Mouse (Mus musculus): Measurements from ENCODE around the gene Rbm34. TPM values are rescaled to one million over a fixed set of nuclear protein-coding genes. Genes with fewer than 3 reads are reported as not detected.
A peak's percentile ranks its signal among the peaks of the same experiment; 100 is the strongest.
"Not testable (repeated sequence)": the region's sequence is repeated elsewhere in the genome, so short reads cannot be mapped to it uniquely, and the experiment has no call there.

Gene Rbm34
- total and polyA plus RNA-seq, 3 experiments, result 0.90 to 4.1 (median 2.8) TPM

DNA sequence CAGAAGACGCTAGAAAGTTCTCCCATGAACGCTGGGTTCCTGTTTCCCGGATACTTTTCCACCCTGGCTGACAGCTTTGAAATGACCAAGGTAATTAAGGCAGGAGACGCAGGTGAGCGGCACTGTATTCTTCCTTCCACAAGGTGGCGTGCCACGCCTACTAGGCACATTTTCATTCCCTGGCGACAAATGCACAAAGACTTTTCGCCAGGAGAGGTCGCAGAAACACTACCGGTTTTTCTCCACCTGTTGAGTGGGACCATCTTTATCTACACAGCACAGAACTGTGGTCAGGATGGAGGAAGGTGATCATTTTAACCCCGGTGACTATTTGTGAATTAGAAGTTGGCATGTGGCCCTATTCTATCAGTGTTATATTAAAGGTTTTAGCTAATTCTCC lies 15.6 kb upstream of the Rbm34 start:
- peak; percentile 98; the same call in 1 of the 2 replicates for TF ChIP-seq CTCF (IDR thresholded peaks at IDR 0.05)
- TF ChIP-seq EP300 (IDR thresholded peaks at IDR 0.05; ENCODE audit: insufficient read depth, low read depth, low read length), result peak; percentile 95
- no peak for TF ChIP-seq POLR2A (IDR thresholded peaks at IDR 0.05; ENCODE audit: insufficient read depth, low read depth, low read length)
- no peak overlapping the region for H3K27ac ChIP-seq
- H3K4me3 ChIP-seq, result no peak overlapping the region
- intact Hi-C loops (cut with DNase I), result loop anchor here (1.0 to 10.0 kb wide), 4 partner anchors 76 to 1398 kb away; partner anchors contain the start of gene Pard3
- no peaks in the 10 kb centered on the region for H3K36me3 ChIP-seq (ENCODE audit: control insufficient read depth, insufficient read depth, low read length)
- no peaks in the 10 kb centered on the region for H3K27me3 ChIP-seq (ENCODE audit: control insufficient read depth, insufficient read depth, low read length)
- no peaks in the 10 kb centered on the region for H3K4me1 ChIP-seq (ENCODE audit: control insufficient read depth, insufficient read depth, low read length)
- peak; percentile 73 to 79 for DNase-seq
- WGBS, result 2% methylated on average over 12 of the region's 12 CpGs
- H3K9ac ChIP-seq (ENCODE audit: low read depth, low read length), result no peak overlapping the region
- H3K79me2 ChIP-seq (replicated peaks; ENCODE audit: control insufficient read depth, insufficient read depth, low read length), result no peaks in the 10 kb centered on the region

DNA sequence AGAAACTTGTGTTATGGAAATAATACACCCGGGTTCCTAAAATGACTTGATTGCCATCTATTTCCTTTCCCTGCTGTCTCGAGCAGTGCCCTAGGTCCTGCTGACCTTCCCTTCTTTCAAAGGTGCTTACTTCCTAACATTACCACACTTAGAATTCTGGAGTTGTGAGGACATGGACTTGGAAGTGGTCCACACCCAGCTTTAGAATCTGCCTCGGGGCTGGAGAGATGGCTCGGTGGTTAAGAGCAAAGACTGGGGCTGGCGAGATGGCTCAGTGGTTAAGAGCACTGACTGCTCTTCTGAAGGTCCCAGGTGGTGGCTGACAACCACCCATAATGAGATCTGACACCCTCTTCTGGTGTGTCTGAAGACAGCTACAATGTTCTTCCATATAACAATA lies 9.2 kb upstream of the Rbm34 start:
- H3K9ac ChIP-seq (ENCODE audit: low read depth, low read length), result no peak overlapping the region
- no peaks in the 10 kb centered on the region for H3K36me3 ChIP-seq (ENCODE audit: control insufficient read depth, insufficient read depth, low read length)
- WGBS, result 34% methylated on average over 5 of the region's 5 CpGs
- intact Hi-C loops (cut with DNase I), result loop anchor here (10.0 kb wide), 1 partner anchor 1405 kb away; no protein-coding TSS in a partner anchor
- H3K27me3 ChIP-seq (ENCODE audit: control insufficient read depth, insufficient read depth, low read length), result no peaks in the 10 kb centered on the region
- no peak for TF ChIP-seq POLR2A (IDR thresholded peaks at IDR 0.05; ENCODE audit: insufficient read depth, low read depth, low read length)
- TF ChIP-seq CTCF (IDR thresholded peaks at IDR 0.05), result no peak
- no peak for TF ChIP-seq EP300 (IDR thresholded peaks at IDR 0.05; ENCODE audit: insufficient read depth, low read depth, low read length)
- DNase-seq, result no peak
- H3K4me3 ChIP-seq, result no peak overlapping the region
- H3K4me1 ChIP-seq (ENCODE audit: control insufficient read depth, insufficient read depth, low read length), result peaks cover 2% of the 10 kb centered on the region; the same call in 1 of the 2 replicates
- H3K27ac ChIP-seq, result no peak overlapping the region
- no peaks in the 10 kb centered on the region for H3K79me2 ChIP-seq (replicated peaks; ENCODE audit: control insufficient read depth, insufficient read depth, low read length)

DNA sequence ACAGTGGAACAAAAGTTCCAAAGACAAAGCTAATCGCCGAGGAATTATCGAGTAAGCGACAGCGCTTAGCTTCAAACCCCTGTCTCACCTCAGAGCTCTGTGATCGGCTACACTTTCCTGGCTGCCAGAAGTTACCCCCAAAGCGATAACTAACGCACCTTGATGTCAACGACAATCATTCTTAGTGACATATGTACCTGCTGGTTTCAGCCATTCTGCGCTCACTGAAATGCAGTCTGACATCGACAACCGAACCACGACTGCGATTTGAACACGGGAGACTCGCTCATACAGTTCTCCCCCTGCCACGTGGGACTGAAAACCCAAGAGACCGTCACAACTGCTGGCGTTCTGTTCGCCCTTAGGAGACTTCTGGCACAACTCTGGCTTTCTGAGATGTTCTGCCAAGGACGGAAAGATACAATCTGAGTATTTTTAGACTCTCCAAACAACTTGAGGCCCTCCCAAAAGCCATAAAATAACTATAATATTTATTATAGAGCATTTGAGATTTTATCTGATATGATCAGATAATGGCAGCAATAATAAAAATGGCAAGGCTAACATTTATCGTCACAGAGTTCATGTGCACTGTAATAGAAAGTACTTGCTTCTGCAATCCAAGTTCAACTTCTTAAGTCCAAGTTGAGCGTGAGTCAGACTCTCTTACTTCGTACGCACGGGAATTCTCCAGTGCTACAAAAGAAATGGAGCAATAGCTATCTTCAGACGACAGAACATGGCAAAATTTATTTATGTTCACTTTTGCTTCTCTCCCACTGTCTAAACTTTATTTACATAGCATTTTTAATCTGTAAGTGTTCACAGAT lies 8.4 kb upstream of the Rbm34 start:
- no peak overlapping the region for H3K27ac ChIP-seq
- WGBS, result 17% methylated on average over 27 of the region's 27 CpGs
- H3K9ac ChIP-seq (ENCODE audit: low read depth, low read length), result peak overlapping the region; percentile 30
- intact Hi-C loops (cut with DNase I), result loop anchor here (5.0 kb wide), 1 partner anchor 902 kb away; no protein-coding TSS in a partner anchor
- peaks cover 2% of the 10 kb centered on the region; the same call in 1 of the 2 replicates for H3K4me1 ChIP-seq (ENCODE audit: control insufficient read depth, insufficient read depth, low read length)
- no peaks in the 10 kb centered on the region for H3K27me3 ChIP-seq (ENCODE audit: control insufficient read depth, insufficient read depth, low read length)
- H3K4me3 ChIP-seq, result peak overlapping the region; percentile 36
- H3K79me2 ChIP-seq (replicated peaks; ENCODE audit: control insufficient read depth, insufficient read depth, low read length), result no peaks in the 10 kb centered on the region
- DNase-seq, result peak; percentile 15 to 28
- TF ChIP-seq CTCF (IDR thresholded peaks at IDR 0.05) (no peak), EP300 (IDR thresholded peaks at IDR 0.05; ENCODE audit: insufficient read depth, low read depth, low read length) (no peak)
- H3K36me3 ChIP-seq (ENCODE audit: control insufficient read depth, insufficient read depth, low read length), result no peaks in the 10 kb centered on the region

DNA sequence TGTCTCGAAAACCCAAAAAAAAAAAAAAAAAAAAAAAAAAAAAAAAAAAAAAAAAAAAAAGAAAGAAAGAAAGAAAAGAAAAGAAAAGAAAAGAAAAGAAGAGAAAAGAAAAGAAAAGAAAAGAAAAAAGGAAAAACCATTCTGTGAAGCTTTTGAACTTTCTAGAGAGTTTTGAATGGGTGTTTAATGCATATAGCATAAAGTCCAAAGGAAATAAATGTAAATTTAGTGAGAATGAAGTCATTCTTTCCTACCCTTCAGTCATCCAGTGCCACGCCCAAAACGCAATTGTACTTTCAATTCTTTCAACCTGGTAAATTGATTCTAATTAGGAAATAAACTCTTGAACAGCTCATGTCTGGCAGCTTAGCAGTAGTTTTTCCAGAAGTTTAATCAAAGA lies 7.7 kb upstream of the Rbm34 start:
- DNase-seq; H3K27ac ChIP-seq; H3K9ac ChIP-seq (ENCODE audit: low read depth, low read length); H3K36me3 ChIP-seq (ENCODE audit: control insufficient read depth, insufficient read depth, low read length); H3K4me1 ChIP-seq (ENCODE audit: control insufficient read depth, insufficient read depth, low read length); H3K79me2 ChIP-seq (replicated peaks; ENCODE audit: control insufficient read depth, insufficient read depth, low read length); H3K27me3 ChIP-seq (ENCODE audit: control insufficient read depth, insufficient read depth, low read length); H3K4me3 ChIP-seq: not testable (repeated sequence)
- WGBS, result 35% methylated on average over 2 of the region's 3 CpGs
- intact Hi-C loops (cut with DNase I), result loop anchor here (5.0 kb wide), 1 partner anchor 901 kb away; no protein-coding TSS in a partner anchor

DNA sequence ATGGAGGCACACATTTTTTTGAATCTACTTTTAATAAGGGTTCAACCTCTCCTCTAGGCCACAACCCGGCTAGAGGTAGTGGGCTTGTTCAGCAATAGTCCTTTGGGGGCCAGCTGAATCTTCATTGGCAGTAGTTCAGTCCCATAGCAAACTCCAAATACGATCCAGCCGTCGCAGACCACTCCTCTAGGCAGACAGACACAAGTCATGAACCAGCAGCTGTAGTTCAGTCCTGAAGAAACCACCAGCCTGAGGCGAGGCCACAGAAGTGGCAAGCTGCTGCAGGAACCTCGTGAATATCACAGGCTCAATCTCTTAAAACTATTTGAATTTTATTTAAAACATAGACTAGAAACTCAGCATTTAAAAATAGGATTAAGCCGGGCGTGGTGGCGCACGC lies 7.2 kb upstream of the Rbm34 start:
- TF ChIP-seq POLR2A (IDR thresholded peaks at IDR 0.05; ENCODE audit: insufficient read depth, low read depth, low read length) (no peak), EP300 (IDR thresholded peaks at IDR 0.05; ENCODE audit: insufficient read depth, low read depth, low read length) (no peak), CTCF (IDR thresholded peaks at IDR 0.05) (no peak)
- DNase-seq, result no peak
- no peak overlapping the region for H3K9ac ChIP-seq (ENCODE audit: low read depth, low read length)
- peaks cover 2% of the 10 kb centered on the region; the same call in 1 of the 2 replicates for H3K4me1 ChIP-seq (ENCODE audit: control insufficient read depth, insufficient read depth, low read length)
- H3K27ac ChIP-seq, result no peak overlapping the region
- H3K36me3 ChIP-seq (ENCODE audit: control insufficient read depth, insufficient read depth, low read length), result no peaks in the 10 kb centered on the region
- intact Hi-C loops (cut with DNase I), result loop anchor here (5.0 kb wide), 1 partner anchor 901 kb away; no protein-coding TSS in a partner anchor
- no peaks in the 10 kb centered on the region for H3K79me2 ChIP-seq (replicated peaks; ENCODE audit: control insufficient read depth, insufficient read depth, low read length)
- 87% methylated on average over 10 of the region's 10 CpGs for WGBS
- no peak overlapping the region for H3K4me3 ChIP-seq
- H3K27me3 ChIP-seq (ENCODE audit: control insufficient read depth, insufficient read depth, low read length), result no peaks in the 10 kb centered on the region
